Comparison of ENCODE assay signal across 9 mouse cellular contexts in the genomic region with DNA sequence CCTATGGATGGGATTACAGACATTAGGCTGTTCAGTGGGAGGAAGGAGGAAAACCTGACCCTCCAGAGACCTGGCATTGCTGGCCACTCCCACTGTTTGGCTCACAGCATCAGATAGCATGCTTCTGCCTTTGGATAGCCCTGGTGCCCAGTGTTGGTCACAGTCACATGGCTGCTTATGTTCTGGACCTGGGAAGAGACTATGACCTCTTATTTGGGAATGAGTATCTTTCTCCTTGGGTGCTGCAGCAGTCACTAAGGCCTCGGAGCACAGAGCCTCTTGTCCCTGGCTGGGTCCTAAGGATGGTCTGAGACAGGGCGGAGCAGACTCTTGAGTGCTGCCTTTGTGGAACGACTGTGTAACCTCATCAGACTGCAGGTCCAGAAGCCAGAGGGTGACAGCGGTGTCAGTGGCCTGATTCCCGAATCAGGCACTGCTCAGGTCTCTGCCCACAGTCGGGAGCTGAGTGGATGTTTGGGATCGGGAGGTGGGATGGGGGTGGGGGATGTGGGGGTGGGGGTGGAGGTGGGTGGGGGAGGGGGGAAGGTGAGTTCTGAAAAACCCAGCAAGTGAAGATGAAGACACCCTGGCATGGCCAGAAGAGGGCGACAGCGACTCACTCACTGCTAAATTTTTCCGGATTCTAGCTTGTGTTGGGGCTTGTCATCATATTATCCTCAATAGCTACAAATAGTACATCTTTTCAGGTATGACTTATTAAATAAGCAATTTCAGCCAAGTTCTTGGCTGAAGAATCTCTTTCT. TPM values are rescaled to one million over a fixed set of nuclear protein-coding genes. Genes with fewer than 3 reads are reported as not detected.
DNase-seq lines count a peak whose midpoint lies in the region; TF ChIP-seq lines count a peak whose summit lies in the region.
"Had no signal": no experiment of that assay in that cellular context is flagged by ENCODE, and none has a peak within 500 bp of the region (broad histone marks: within the 10 kb centered on the region; RNA-seq: fewer than 3 reads in every experiment).

No protein-coding gene starts in this region.

- H3K27me3 ChIP-seq in kidney, adult 2 months (replicated peaks; ENCODE audit: control insufficient read depth, insufficient read depth, low read length): no peaks in the 10 kb centered on the region
- H3K27me3 ChIP-seq: limb, embryonic 13.5 days had no signal

- intact Hi-C loops in gastrocnemius, postnatal 14 days (cut with DNase I; ENCODE audit: low total_unique reads): no loop called here

- TF ChIP-seq CTCF in kidney, adult 2 months (conservative IDR thresholded peaks at IDR 0.05; ENCODE audit: insufficient read depth, insufficient read length, low read depth, low read length): peak; percentile 58

- TF ChIP-seq POLR2A in kidney, adult 2 months (IDR thresholded peaks at IDR 0.05; ENCODE audit: low read depth, low read length): no peak

- no peaks in the 10 kb centered on the region for H3K4me1 ChIP-seq in kidney, adult 2 months (ENCODE audit: control insufficient read depth, insufficient read depth, low read length)

- no peak overlapping the region for H3K27ac ChIP-seq in kidney, adult 2 months (ENCODE audit: insufficient read depth, low read depth, low read length)
- H3K27ac ChIP-seq: limb, embryonic 13.5 days had no signal

- 22% methylated on average over 10 of the region's 10 CpGs for WGBS in kidney, adult 2 months

- no peaks in the 10 kb centered on the region for H3K36me3 ChIP-seq in kidney, adult 2 months (ENCODE audit: control insufficient read depth, insufficient read depth, low read length)

- H3K4me3 ChIP-seq in kidney, adult 2 months (ENCODE audit: insufficient read depth, low read depth, low read length): no peak overlapping the region
- H3K4me3 ChIP-seq: limb, embryonic 13.5 days had no signal

- DNase-seq in kidney, adult 2 months: peak; percentile 32
- no peak for DNase-seq in kidney, adult 9 months
- peak; percentile 34 for DNase-seq in urinary bladder, postnatal 14 days (ENCODE audit: low spot score)
- no peak for DNase-seq in urinary bladder, postnatal 10 days (ENCODE audit: low spot score)
- peak; percentile 72 for DNase-seq in brain, adult 2 months (ENCODE audit: low read depth, low spot score)
- peak; percentile 66 for DNase-seq in retina, embryonic 14.5 days (ENCODE audit: low spot score)
- no peak for DNase-seq in gastrocnemius, postnatal 14 days
- no peak for DNase-seq in right cerebral cortex, postnatal 25 days

RNA-seq across cellular contexts. Expression of a gene that starts 17.9 kb away (rescaled TPM):
- polyA plus RNA-seq in kidney, adult 2 months (2012; rRNA removed): 16.3 and 16.9 TPM in 2 replicates
- total RNA-seq in gastrocnemius, postnatal 14 days (2021): 10 to 100 TPM; 20.7 TPM

RNA-seq across cellular contexts. Expression of a gene that starts 19.7 kb away (rescaled TPM):
- polyA plus RNA-seq in kidney, adult 2 months (2012; rRNA removed): not detected in 2 replicates
- total RNA-seq in gastrocnemius, postnatal 14 days (2021): 1 to 10 TPM; 2.2 to 6.2 TPM
- polyA plus RNA-seq: limb, embryonic 13.5 days had no signal

RNA-seq across cellular contexts. Expression of a gene that starts 39.1 kb away (rescaled TPM):
- polyA plus RNA-seq in kidney, adult 2 months (2012; rRNA removed): 92.3 and 126 TPM in 2 replicates
- 100 to 1,000 TPM; 101 to 102 TPM for total RNA-seq in gastrocnemius, postnatal 14 days (2021)

RNA-seq across cellular contexts. Expression of a gene that starts 42.4 kb away (rescaled TPM):
- polyA plus RNA-seq in kidney, adult 2 months (2012; rRNA removed): 70.5 and 77.1 TPM in 2 replicates
- total RNA-seq in gastrocnemius, postnatal 14 days (2021): 1 to 10 TPM; 1.3 to 3.1 TPM

RNA-seq across cellular contexts. Expression of a gene that starts 48.2 kb away (rescaled TPM):
- 25.8 and 29.9 TPM in 2 replicates for polyA plus RNA-seq in kidney, adult 2 months (2012; rRNA removed)
- 10 to 100 TPM; 15.8 to 17.7 TPM for total RNA-seq in gastrocnemius, postnatal 14 days (2021)

Comparison
In these comparisons a context has a peak if more than half of its experiments do, and no peak if none do; other contexts are left out.
1. DNase-seq: peak in kidney, adult 2 months (single experiment), urinary bladder, postnatal 14 days (single experiment), brain, adult 2 months (single experiment) and retina, embryonic 14.5 days (single experiment); none in kidney, adult 9 months (single experiment), urinary bladder, postnatal 10 days (single experiment), gastrocnemius, postnatal 14 days (single experiment) and right cerebral cortex, postnatal 25 days (single experiment).